ENCODE assay signal across 8 mouse cellular contexts in genomic region chr9:71722366-71722765, GRCm38 (mm10).
"Had no signal": no experiment of that assay in that cellular context is flagged by ENCODE, and none has a peak within 500 bp of the region (broad histone marks: within the 10 kb centered on the region; RNA-seq: fewer than 3 reads in every experiment).

No protein-coding gene starts in this region.

- H3K27ac ChIP-seq: layer of hippocampus, adult 2 months; liver, embryonic 15.5 days; midbrain, embryonic 13.5 days had no signal

- H3K27me3 ChIP-seq: liver, embryonic 15.5 days; midbrain, embryonic 13.5 days had no signal

- H3K36me3 ChIP-seq: liver, embryonic 15.5 days; midbrain, embryonic 13.5 days had no signal

- DNase-seq: kidney, postnatal 10 days; kidney, postnatal 4 days; right cerebral cortex, postnatal 25 days; thymus, postnatal 4 days had no signal

- H3K9me3 ChIP-seq: liver, embryonic 15.5 days; midbrain, embryonic 13.5 days had no signal

- H3K4me3 ChIP-seq: layer of hippocampus, adult 2 months; liver, embryonic 15.5 days; midbrain, embryonic 13.5 days had no signal

- H3K9ac ChIP-seq: liver, embryonic 15.5 days; midbrain, embryonic 13.5 days had no signal

- ATAC-seq: midbrain, embryonic 13.5 days had no signal

- H3K4me1 ChIP-seq: liver, embryonic 15.5 days had no signal

- H3K4me2 ChIP-seq: liver, embryonic 11.5 days; liver, embryonic 15.5 days; midbrain, embryonic 13.5 days had no signal
